Mouse (Mus musculus) common myeloid progenitor, adult 5-6 weeks (primary cell): ENCODE data around the gene Bche. TPM values are rescaled to one million over a fixed set of nuclear protein-coding genes. Genes with fewer than 3 reads are reported as not detected.
A peak's percentile ranks its signal among the peaks of the same experiment; 100 is the strongest.

ENCODE experiments used
- ATAC-seq: replicated peaks from 2 replicates; pipeline ENCODE4 v1.8.0; 2016; ENCODE audit warnings: low read depth, mild to moderate bottlenecking, moderate TSS enrichment, inconsistent platforms; ENCODE audit not compliant: poor library complexity, severe bottlenecking
- total RNA-seq: library from RNA; stranded (forward); fragments of 200-1000, 187-1606 nt; gene quantifications from 2 replicates; pipeline ENCODE4 v1.2.3, GENCODE M21; 2017

Gene Bche
- total RNA-seq: not detected in 2 replicates

DNA sequence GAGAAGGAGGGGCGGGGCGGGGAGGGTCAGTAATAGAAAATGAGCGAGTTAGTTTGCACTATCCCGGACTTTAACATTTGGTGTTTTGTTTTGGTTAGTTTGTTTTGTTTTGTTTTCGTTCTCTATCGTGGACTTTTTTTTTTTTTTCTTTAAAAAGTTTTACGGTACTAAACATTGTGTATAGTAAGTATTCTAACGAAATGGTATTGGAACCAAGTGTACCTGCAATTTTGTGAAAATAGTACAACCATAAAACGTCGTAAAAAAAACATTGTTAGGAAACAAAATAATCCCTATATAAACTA is at the start of gene Bche:
Gene Bche, minus strand, starts transcription at position 6 of the 305 bp plus-strand sequence.
- no peak for ATAC-seq

DNA sequence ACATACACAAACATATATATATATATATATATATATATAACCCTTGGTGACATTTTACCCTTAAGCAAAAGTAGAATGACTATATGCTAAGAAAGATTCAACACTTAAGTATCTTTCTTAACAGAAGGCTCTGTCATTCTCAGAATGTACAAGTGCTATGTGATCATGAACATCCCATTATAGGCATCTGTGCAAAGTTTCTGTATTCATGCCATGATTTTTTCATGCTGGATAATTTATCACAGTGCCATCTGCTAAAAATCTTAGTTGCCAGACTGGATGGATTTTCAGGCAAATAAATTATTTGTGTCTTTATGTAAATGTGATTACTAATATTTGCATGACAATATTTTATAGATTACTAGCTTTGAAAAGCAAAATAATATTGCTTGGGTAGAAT is 33.8 kb upstream of the Bche start:
- no peak for ATAC-seq

DNA sequence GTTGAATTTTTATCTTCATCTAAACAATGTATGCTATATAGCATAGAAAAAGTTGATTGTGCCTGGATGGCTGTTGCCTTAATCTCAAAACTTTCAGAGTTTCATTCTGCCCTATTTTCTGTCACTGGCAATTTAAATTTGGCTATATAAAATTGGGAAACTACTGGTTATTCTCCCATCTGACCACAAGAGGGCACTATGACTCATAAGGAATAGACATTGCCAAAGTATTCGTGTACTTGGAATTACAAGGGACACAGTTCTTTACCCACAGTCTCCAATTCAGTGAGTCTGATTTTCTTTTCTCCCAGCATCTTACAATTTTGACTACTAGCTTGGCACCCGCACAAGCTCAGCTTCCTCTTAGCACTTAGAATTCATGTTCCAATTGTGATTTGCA is 23.5 kb upstream of the Bche start:
- ATAC-seq: peak; percentile 60; the same call in 1 of the 2 replicates

DNA sequence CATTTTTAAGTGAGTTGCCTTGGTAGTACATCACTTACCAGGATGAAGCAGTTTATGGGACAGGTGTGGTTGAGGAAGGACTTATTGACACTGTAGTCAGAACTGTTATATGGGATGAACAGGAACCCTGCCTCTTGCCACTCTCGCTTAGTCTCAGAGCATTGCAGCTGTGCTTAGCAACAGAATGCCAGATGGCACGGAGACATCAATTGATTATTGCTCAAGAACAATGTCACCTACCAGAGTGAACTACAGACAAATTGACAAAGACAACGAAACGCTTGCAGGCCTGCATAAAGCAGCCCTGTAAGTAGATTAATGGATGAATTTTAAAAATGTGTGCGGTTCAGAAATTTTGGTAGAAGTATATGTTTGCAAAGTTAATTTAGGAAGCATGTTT is 21.3 kb upstream of the Bche start:
- no peak for ATAC-seq

DNA sequence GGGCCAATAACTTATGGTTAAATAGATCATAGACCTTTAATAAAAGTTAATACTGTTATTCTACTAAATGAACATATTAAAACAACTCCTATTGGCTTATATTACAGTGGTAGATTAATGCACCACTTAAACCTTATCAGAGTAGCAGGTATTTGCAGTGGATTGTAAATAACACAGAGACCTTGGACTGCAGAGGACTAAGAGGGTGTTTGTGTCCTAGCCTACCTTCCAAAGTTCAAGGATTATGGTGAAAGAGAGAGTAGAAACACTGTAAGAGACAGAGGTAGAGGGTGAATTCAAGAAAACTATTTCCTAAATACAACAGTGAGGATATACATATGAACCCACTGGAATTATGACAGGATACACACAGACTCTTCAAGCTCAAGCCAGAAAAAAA is 17.5 kb upstream of the Bche start:
- no peak for ATAC-seq

DNA sequence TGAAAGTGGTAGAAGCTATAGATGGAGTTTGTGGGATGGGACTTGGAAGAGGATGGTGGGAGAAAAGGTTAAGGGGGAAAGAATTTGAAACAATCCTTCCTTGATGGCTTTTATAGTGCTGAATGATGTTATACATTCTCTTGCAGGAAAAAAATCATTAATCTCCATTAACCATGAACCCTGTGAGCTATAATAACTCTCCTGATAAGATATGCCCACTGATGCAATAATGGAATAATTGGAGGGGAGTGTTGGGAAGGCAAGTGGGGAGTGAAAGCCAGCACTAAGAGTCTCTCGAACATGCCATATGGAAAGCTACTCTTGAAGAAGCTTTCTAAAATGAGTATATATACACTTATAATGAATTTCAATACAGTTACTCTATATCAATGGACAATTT is 16.7 kb upstream of the Bche start:
- no peak for ATAC-seq

DNA sequence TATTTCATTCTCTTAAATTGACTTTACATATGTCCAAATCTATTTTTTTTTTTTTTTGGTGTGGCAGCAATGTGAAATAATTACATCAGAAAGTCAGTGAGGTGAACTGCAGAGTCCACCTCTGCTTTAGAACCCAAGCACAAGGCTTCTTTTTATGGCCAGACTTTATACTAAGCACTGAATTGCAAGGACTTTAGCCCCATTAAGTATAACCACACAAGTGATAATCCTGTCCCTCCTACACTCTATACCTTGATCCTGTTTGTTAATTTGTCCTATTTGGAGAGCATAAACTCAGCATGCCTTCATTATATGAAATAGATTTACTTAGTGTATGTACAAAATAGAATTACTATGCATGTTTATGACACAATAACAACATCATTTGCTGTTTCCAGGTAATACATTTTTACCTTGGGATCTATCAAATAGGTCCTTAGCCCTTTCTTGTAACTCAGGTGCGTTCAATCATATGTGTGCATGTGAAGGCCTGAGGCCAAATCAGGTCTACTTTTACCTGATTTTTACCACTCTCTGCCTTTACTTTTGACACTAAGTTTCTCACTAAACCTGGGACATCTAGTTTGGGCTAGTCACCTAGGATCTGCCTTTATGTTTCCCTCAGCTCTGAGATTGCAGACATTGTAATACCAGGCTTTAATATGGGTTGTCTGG is 9.5 kb upstream of the Bche start:
- no peak for ATAC-seq

DNA sequence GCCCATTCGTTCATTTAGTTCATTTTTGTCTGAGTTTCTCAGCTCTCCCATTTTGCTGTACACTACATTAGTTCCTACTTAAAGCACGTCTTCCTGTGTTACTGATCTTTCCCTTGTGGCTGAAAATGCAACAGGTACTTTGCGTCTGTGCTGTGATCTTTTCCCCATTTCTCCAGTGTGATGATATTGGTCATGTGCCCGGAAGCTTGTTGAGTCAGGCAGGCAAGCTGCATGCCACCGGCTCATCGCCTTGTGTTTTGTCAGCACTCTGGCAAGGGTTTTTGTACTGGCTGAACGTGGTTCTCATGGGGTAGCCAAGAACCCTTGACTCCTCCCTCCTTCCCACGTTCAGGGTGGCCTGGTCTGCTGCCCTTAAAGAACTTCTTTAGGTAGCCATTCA is 1.7 kb upstream of the Bche start:
- ATAC-seq: no peak

DNA sequence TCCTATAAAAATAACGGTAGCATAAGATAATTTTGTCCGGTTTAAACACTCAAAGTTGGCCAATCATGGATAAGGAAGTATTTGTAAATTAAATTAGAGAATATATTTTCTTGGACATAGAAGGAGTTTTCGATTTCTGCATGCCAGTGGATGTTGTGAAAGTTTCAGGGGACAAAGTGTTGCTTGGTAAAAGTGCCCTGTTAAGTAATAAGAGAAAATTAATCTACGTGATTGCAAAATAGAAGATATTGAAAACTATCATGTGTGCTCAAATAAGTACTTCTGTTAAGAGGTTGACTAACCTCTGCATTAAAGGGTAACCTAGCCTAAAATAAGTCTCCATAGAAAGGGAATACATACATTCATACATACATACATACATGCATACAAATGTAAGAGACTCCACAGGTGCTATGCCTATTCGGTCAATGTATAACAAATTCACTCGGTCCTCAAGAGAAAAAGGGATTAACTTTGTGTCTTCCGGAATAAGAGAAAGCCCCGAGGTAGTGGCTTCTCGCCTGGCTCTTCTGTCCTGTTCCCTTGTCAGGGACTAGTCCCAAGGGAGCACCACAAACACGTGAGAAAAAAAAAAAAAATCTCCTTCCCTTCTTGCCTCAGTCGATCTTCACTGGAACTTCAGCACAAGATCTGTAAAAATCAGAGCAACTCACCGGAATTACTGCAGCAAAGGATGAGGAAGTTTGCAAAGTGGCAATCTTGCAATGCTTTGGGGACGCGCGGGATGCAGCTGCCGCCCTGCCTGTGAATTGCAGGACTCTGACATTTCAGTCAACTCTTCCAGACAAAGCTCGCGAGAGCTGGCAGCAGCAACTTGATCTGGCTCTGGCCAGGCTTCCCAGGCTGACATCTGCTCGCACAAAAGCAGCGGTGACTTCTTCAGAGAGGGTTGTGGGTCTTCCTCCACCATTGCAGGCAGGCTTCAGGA is 480 bp downstream of the Bche start:
- ATAC-seq: no peak

DNA sequence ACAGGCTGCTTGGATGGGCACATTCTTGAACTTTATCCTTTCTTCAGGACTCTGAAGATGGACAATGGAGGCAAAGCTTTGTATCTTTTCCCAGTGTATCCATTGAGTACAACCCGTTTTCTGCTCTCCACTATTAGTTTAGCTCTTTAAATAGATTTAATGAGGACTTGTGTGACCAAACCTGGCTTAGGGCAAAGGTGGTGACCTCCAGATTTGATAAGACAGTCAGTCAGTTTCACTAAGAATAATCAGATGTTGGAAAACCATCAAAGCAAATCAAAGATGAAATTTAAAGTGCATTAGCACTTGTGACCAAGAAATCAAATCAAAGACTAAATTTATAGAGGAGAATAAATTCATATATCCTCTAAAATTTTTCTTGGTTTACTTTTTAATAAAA is 1.7 kb downstream of the Bche start:
- ATAC-seq: no peak

DNA sequence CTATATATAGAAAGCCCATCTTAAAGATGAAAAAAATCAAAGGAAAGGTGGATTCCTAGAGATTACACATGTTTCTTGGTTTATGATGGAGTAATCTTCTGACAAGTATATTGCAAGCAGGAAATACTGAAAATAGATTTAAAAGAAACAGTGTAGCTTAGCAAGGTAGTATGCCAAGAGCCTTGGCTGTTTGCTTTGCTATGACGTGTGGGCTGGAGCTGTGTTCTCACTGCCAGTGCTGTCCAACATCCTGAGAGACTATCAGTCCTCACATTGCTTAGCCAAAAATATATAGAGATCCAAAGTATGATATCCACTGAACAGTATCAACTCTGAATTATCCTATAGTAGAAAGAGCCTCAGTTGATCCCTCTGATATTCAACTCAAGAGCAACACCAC is 9.3 kb downstream of the Bche start:
- ATAC-seq: no peak

DNA sequence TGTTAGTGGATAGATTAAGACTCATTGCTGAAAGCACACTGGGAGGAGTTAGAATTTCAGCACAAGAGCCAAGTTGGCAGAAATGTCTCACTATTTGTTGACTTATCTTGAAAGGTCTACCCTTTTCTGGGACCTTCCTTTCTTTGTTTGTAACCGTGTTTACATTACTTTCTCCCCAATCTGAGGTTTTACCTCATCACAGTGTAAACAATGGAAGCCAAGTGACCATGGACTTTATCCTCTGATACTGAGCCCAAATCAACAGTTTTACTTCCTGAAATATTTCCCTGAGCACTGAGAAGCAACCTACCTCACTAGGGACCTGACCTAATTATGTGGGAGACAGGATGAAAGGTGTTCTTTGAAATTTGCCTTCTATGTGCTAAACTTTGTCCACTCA is 34.9 kb downstream of the Bche start:
- ATAC-seq: no peak

DNA sequence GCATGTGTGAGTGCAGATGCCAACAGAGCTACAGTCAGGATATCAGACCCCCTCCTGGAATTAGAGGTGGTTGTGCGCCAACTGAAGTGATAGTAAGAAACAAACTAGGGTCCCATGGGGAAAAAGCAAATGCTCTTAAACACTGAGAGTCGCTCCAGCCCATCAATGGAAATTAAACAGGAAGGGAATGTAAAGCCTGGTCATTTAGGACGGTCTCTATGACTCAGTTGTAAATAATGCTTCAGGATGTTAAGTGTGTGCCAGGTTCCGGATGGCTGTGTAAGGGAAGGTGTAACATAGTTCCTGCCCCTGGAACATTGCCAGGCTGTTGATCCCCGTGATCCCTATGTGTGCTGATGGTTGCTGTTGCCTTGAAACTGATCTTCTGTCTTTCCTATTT is 40.0 kb downstream of the Bche start:
- ATAC-seq: no peak

DNA sequence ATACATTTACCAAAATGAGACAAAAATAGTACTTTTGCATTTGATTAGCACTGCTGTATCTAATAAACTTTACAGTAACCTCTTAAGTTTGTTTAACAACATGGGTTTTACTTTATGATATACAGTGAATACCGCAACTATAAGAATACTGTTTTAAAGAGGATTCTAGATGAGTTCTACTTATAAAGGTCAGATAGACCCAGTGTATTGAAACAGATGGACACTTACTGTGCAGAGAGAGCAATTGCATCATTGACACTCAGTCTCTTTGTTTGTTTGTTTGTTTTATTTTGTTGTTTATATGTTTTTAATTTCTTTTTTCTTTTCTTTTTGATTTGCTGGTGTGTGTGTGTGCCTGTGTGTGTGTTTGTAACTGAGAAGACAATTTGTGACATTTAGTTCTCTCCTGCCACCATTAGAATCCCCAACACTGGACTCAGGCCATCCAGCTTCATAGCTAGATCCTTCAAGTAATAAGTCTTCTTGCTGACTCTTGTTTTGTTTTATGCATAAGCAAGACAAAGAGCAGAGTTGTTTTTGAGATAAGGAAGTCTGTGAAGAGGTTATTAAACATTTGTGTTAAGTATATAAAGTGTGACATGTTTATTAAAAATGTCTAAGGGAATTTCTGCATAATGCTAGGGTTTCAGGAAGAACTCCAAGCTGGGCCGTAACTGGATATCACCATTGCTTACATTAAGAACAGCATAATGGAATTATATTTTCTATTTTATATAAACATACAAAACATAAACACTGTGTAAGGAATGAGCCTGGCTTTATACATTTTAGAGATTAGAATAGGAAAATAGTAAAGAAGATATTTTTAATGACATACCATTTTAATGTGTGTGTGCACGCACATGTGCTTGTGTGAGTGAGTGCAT is 40.7 kb downstream of the Bche start:
- no peak for ATAC-seq

DNA sequence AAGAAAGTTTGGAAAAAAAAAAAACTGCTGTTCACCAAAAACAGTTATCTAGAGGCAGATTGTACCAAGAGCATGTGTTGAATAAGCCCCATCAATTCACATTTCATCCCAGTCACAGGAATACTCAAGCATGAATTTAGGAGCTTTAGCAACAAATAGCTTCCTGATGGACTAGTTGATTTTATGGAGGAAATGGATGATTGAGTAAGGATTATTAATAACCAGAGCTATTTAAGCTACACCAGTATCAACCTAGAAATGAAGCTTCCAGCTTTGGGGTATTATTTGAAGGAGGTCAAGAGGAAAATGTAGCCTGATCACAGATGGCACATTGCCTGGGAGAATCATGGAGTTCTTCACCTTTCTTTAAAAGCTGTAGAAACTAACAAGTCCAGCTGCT is 57.9 kb downstream of the Bche start:
- no peak for ATAC-seq

DNA sequence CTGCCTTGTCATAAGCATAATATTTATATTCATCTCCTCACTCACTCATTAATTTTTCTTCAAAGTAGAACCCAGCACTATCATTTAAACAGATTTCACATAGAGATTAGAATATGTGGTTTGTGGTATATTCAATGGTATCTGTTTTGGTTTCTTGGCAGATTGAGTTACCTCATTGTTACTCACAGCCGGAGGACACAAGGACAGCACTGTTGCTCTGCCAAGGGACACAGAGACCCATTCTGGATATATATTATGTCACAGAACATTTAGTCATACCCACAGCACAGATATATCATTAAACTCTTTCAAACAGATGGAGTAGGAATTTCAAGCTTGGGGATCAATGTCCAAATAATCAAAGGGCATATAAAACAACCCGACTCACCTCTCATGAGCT is 61.2 kb downstream of the Bche start:
- ATAC-seq: no peak

DNA sequence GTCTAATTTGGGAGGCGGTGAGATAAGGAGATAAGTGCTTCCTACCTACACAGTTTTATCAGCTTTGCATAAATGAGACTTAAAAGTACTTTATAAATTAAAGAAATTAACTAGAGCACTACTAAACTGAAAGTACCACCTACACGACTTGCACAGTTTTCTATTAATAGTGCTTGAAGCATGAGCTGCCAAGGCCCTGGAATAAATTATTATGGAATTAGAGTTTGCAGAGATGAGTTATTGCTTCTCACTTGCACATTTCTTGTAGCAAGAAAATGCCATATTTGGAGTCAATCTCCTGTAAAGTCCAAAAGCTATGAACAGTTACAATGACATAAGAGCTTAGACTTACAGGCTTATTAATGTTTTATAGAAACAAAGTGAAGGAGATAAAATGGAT is 96.8 kb downstream of the Bche start:
- ATAC-seq: no peak

DNA sequence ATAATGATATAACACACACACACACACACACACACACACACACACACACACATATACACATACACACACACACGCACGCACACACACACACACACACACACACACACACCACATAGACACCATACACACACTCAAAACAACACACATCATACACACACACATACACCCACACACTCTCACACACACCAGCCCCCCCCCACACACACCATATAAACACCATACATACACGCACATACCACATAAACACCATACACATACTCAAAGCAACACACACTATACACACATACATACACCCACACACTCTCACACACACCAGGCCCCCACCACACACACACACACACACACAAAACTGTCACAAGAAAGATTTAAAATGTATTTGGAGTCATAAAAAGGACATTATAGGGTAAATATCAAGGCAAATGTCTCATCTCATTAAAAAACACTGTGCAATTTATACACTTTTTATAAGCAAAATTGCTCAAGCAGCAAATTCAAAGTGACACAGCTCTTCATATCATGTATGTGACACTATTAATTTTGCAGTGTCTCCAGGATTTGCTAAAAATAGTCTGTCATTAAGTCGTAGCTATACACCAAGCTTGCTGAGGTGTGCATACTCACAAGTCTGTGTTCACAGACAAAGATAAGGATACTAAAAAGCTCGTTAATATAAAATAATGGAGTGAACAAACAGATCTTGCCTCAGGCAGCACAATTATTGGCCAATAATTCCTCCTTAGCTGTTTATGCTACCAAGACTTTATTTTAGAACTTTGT is 116.3 kb downstream of the Bche start:
- no peak for ATAC-seq
